Mouse (Mus musculus) inflammation-experienced regulatory T-cells, adult 6 months (primary cell): Measurements from ENCODE around the gene Pprc1. TPM values are rescaled to one million over a fixed set of nuclear protein-coding genes. Genes with fewer than 3 reads are reported as not detected.

Experiments
- polyA plus RNA-seq, 3 experiments: library from polyadenylated mRNA; unstranded; fragments of 100-300 nt; shearing (Covaris generic); gene quantifications; one replicate each; pipeline ENCODE4 v1.2.1; 2017

Gene Pprc1
- polyA plus RNA-seq, 3 experiments from 2014 or later = 10.4 to 20.5 (median 20.3) TPM

Other genes with a start within 250 kb of the Pprc1 start
- 10 to 100 TPM in 2 of 3 experiments, 1 to 10 TPM in 1; 3.4 to 13.9 (median 10.1) TPM for gene Kcnip2, start 228.8 kb upstream of the Pprc1 start, polyA plus RNA-seq
- gene Armh3, start 46.4 kb upstream of the Pprc1 start, polyA plus RNA-seq = 10 to 100 TPM in 1 of 3 experiments, 1 to 10 TPM in 2; 8.0 to 10.9 (median 9.5) TPM
- 1 to 10 TPM; 1.3 to 3.1 (median 2.6) TPM for gene Hps6, start 41.4 kb upstream of the Pprc1 start, polyA plus RNA-seq
- gene Ldb1, start 328 bp downstream of the Pprc1 start, polyA plus RNA-seq = 10 to 100 TPM; 28.4 to 51.7 (median 49.6) TPM
- gene Nolc1, start 31.0 kb downstream of the Pprc1 start, polyA plus RNA-seq = 10 to 100 TPM; 53.4 to 77.2 (median 65.0) TPM
- not detected for gene Elovl3, start 87.0 kb downstream of the Pprc1 start, polyA plus RNA-seq
- gene Pitx3, start 103.4 kb downstream of the Pprc1 start, polyA plus RNA-seq = not detected
- 10 to 100 TPM; 25.5 to 35.6 (median 32.6) TPM for gene Gbf1, start 107.6 kb downstream of the Pprc1 start, polyA plus RNA-seq